Mouse (Mus musculus) neural tube, embryonic 10.5 days (tissue): ENCODE results near the gene Mtmr3.

Source experiments
- DNase-seq: peaks from one replicate; pipeline ENCODE4 v3.0.0-alpha.2; 2017; ENCODE audit warnings: low spot score; ENCODE audit errors: extremely low spot score

The Mtmr3 gene

GRCm38 (mm10) chr11:4471251-4471650 lies 123.4 kb downstream of the Mtmr3 start:
- no peak for DNase-seq

- no peak for DNase-seq
Observed at GRCm38 (mm10) chr11:4469091-4469490, 125.6 kb downstream of the Mtmr3 start.

- DNase-seq, result no peak
Observed at GRCm38 (mm10) chr11:4467436-4467835, 127.2 kb downstream of the Mtmr3 start.

GRCm38 (mm10) chr11:4466191-4466590 lies 128.5 kb downstream of the Mtmr3 start:
- no peak for DNase-seq

GRCm38 (mm10) chr11:4464616-4465015 lies 130.0 kb downstream of the Mtmr3 start:
- DNase-seq, result no peak

GRCm38 (mm10) chr11:4464186-4464585 lies 130.5 kb downstream of the Mtmr3 start:
- no peak for DNase-seq

- DNase-seq, result no peak
Observed at GRCm38 (mm10) chr11:4462868-4463267, 131.8 kb downstream of the Mtmr3 start.

GRCm38 (mm10) chr11:4461154-4461553 lies 133.5 kb downstream of the Mtmr3 start:
- peak; percentile 30 for DNase-seq

- no peak for DNase-seq
Observed at GRCm38 (mm10) chr11:4460615-4461014, 134.0 kb downstream of the Mtmr3 start.

GRCm38 (mm10) chr11:4454895-4455535 lies 139.6 kb downstream of the Mtmr3 start:
- DNase-seq, result no peak

- DNase-seq, result no peak
Observed at GRCm38 (mm10) chr11:4452467-4453184, 142.0 kb downstream of the Mtmr3 start.

GRCm38 (mm10) chr11:4451116-4451515 lies 143.5 kb downstream of the Mtmr3 start:
- peak; percentile 69 for DNase-seq

- DNase-seq, result no peak
Observed at GRCm38 (mm10) chr11:4446195-4446868, 148.3 kb downstream of the Mtmr3 start.

GRCm38 (mm10) chr11:4442280-4442679 lies 152.4 kb downstream of the Mtmr3 start:
- no peak for DNase-seq

- no peak for DNase-seq
Observed at GRCm38 (mm10) chr11:4440978-4441377, 153.7 kb downstream of the Mtmr3 start, which contains the start of gene Hormad2. TSS of gene Hormad2 (minus strand) at chr11:4441105.

- DNase-seq, result no peak
Observed at GRCm38 (mm10) chr11:4438211-4438610, 156.5 kb downstream of the Mtmr3 start.

GRCm38 (mm10) chr11:4437318-4437717 lies 157.3 kb downstream of the Mtmr3 start:
- DNase-seq, result no peak

GRCm38 (mm10) chr11:4436631-4437030 lies 158.0 kb downstream of the Mtmr3 start:
- DNase-seq, result no peak

GRCm38 (mm10) chr11:4434461-4434860 lies 160.2 kb downstream of the Mtmr3 start:
- no peak for DNase-seq
